Mouse (Mus musculus) forebrain, embryonic 15.5 days (tissue): ENCODE results near the gene Hepacam2. TPM values are rescaled to one million over a fixed set of nuclear protein-coding genes. Genes with fewer than 3 reads are reported as not detected.
A peak's percentile ranks its signal among the peaks of the same experiment; 100 is the strongest.
"Not testable (repeated sequence)": the region's sequence is repeated elsewhere in the genome, so short reads cannot be mapped to it uniquely, and the experiment has no call there.

Source experiments
- ATAC-seq: fragments of 200-750 bp; cut with Nextera tagmentation; replicated peaks from 2 replicates; pipeline ENCODE4 v1.8.0; 2017; ENCODE audit warnings: mild to moderate bottlenecking, moderate TSS enrichment, moderate library complexity
- H3K27ac ChIP-seq: fragments of 300-500 bp; sonication (generic); replicated peaks from 2 replicates; pipeline ENCODE4 v1.5.1; 2015; ENCODE audit warnings: mild to moderate bottlenecking, inconsistent platforms
- H3K27me3 ChIP-seq: fragments of 300-500 bp; sonication (generic); 2 replicates; pipeline ENCODE4 v1.6.1; 2015; ENCODE audit warnings: inconsistent platforms
- H3K36me3 ChIP-seq: fragments of 300-500 bp; sonication (generic); 2 replicates; pipeline ENCODE4 v1.6.1; 2015; ENCODE audit warnings: mild to moderate bottlenecking, inconsistent platforms
- H3K4me1 ChIP-seq: fragments of 300-500 bp; sonication (generic); 2 replicates; pipeline ENCODE4 v1.6.1; 2015; ENCODE audit warnings: inconsistent platforms
- H3K4me2 ChIP-seq: fragments of 300-500 bp; sonication (generic); replicated peaks from 2 replicates; pipeline ENCODE4 v1.6.1; 2015; ENCODE audit warnings: mild to moderate bottlenecking, inconsistent platforms
- H3K4me3 ChIP-seq: fragments of 300-500 bp; sonication (generic); 2 replicates; pipeline ENCODE4 v1.5.1; 2015; ENCODE audit warnings: mild to moderate bottlenecking, inconsistent platforms
- H3K9ac ChIP-seq: fragments of 300-500 bp; sonication (generic); replicated peaks from 2 replicates; pipeline ENCODE4 v1.6.1; 2015; ENCODE audit warnings: mild to moderate bottlenecking, inconsistent platforms
- H3K9me3 ChIP-seq: fragments of 300-500 bp; sonication (generic); 2 replicates; pipeline ENCODE4 v1.6.1; 2016; ENCODE audit warnings: inconsistent platforms
- WGBS: fragments of 180-500 bp; shearing (Covaris S2); methylation state at CpG from one replicate; pipeline ENCODE4 v1.1.7; 2015; ENCODE audit warnings: mixed read lengths; 5-methylcytosine and 5-hydroxymethylcytosine counted together
- polyA plus RNA-seq: library from polyadenylated mRNA; unstranded; fragments of >200 nt; fragmentation: Nextera tagmentation; extraction: Ambion mirVana; gene quantifications from 2 replicates; pipeline ENCODE4 v1.2.1, GENCODE M21; 2015

Gene Hepacam2
- polyA plus RNA-seq: 0.49 and 0.83 TPM in 2 replicates

DNA sequence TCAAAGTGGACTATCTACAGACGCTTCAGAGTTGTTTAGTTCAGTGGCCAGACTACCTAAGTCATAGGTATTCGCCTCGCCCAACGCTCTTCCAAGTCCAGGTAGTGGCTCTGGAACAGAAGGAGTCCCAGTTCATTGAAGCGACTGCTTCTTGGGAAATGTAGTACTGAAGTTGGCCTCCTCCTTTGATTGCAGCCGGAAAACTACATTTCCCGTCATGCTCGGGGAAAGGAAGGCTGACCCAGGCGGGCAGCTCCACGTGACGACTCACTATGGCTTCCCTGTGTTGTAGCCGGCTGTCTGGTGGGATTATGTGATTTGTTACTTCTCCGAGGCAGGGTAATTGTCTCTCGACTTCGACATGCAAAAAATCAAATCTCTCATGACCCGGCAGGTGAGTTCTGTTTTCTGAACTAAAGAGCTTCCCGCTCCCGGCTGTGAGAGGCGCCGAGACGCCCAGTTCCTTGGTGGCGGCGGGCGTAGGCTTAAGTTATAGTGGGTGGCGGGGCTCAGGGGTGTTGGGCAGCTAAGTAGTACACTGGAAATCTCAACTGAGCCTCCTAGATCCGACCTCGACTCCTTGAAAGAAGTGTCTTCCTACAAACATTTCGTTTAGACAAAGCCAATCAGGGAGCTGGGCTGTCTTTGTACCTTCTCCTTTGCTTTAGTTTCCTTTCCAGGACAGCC lies at the start of gene Hepacam2, which contains the start of gene Vps50:
Gene Hepacam2, minus strand, starts transcription at position 137 of the 687 bp plus-strand sequence.
Gene Vps50, plus strand, starts transcription at position 221 of the 687 bp plus-strand sequence.
- Histone ChIP-seq H3K4me3 (peak within 1 kb of the TSS; percentile 64), H3K27ac (no peak within 1 kb of the TSS), H3K36me3 (no peaks in the 10 kb centered on the region), H3K27me3 (no peaks in the 10 kb centered on the region), H3K9ac (peak within 1 kb of the TSS; percentile 59), H3K4me1 (peaks cover 18% of the 10 kb centered on the region), H3K4me2 (peak within 1 kb of the TSS; percentile 84), H3K9me3 (no peaks in the 10 kb centered on the region)
- ATAC-seq: peak; percentile 100
- under 1% methylated on average over 28 of the region's 28 CpGs for WGBS

- H3K9ac ChIP-seq: no peak overlapping the region
- no peaks in the 10 kb centered on the region; the same call in 1 of the 2 replicates for H3K36me3 ChIP-seq
- H3K4me1 ChIP-seq: no peaks in the 10 kb centered on the region
- ATAC-seq: no peak
- H3K4me2 ChIP-seq: no peak overlapping the region
- no peaks in the 10 kb centered on the region for H3K27me3 ChIP-seq
- H3K27ac ChIP-seq: no peak overlapping the region
- H3K4me3 ChIP-seq: no peak overlapping the region
- whole genome bisulfite sequencing: 31% methylated on average over 1 of the region's 1 CpGs
- H3K9me3 ChIP-seq: no peaks in the 10 kb centered on the region
Measured at GRCm38 (mm10) chr6:3544970-3545369, 46.9 kb upstream of the Hepacam2 start.

- 80% methylated on average over 4 of the region's 4 CpGs for WGBS
- Histone ChIP-seq H3K9ac (no peak overlapping the region), H3K27me3 (no peaks in the 10 kb centered on the region), H3K36me3 (no peaks in the 10 kb centered on the region; the same call in 1 of the 2 replicates), H3K4me3 (no peak overlapping the region), H3K9me3 (no peaks in the 10 kb centered on the region), H3K4me2 (no peak overlapping the region), H3K27ac (no peak overlapping the region), H3K4me1 (no peaks in the 10 kb centered on the region)
- ATAC-seq: no peak
Measured at GRCm38 (mm10) chr6:3543862-3544261, 45.8 kb upstream of the Hepacam2 start.

DNA sequence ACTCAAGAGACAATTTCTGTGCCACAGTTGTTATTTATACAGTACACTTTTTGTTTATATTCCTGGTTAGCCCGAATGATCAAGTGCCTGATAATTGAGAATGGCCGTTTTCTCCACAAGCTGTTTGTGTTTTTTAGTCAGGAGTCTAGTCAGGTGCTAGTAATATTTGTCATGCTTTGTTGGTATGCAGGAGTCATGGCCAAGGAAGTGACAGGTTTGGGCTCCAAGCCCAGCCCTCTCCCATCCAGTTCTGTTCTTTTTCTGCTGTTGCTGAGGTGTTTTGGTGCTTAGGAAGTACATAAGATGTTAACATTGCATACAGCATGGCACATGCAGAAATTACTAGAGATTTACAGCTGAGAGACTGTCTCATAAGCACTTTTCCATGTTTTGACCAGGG lies 41.4 kb upstream of the Hepacam2 start:
- Histone ChIP-seq H3K4me1 (no peaks in the 10 kb centered on the region), H3K36me3 (peaks cover 9% of the 10 kb centered on the region), H3K4me3 (no peak overlapping the region), H3K9me3 (no peaks in the 10 kb centered on the region), H3K27me3 (no peaks in the 10 kb centered on the region), H3K4me2 (no peak overlapping the region), H3K27ac (no peak overlapping the region), H3K9ac (no peak overlapping the region)
- WGBS: 63% methylated on average over 2 of the region's 2 CpGs
- no peak for ATAC-seq

- Histone ChIP-seq H3K4me3 (no peak overlapping the region), H3K9ac (no peak overlapping the region), H3K36me3 (peaks cover 9% of the 10 kb centered on the region), H3K4me2 (no peak overlapping the region), H3K4me1 (0 out of 2 replicates have a peak, but pooled peaks cover 5% of the 10 kb centered on the region), H3K27me3 (no peaks in the 10 kb centered on the region), H3K9me3 (no peaks in the 10 kb centered on the region), H3K27ac (no peak overlapping the region)
- WGBS: 37% methylated on average over 1 of the region's 1 CpGs
- no peak for ATAC-seq
Measured at GRCm38 (mm10) chr6:3536048-3536447, 38.0 kb upstream of the Hepacam2 start.

DNA sequence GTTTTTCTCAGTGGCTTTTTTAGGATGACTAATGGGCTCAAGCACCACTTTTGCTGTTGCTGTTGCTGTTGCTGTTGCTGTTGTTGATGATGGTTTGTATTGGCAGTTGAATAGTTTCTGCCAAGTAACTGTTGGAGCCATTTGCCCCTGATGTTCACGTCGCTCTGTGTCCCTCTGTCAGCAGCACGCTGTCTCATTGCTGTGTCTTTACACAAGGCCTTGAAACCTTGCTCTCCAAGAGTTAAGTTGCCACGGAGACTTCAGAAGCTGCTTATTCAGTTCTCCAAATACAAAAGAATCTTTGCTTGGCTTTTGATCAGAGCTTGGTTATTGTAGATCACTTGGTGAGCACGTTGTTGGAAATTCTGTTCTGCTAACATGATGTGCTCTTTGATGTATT lies 33.3 kb upstream of the Hepacam2 start:
- no peak for ATAC-seq
- 9% methylated on average over 5 of the region's 5 CpGs for WGBS

GRCm38 (mm10) chr6:3528198-3528597 lies 30.1 kb upstream of the Hepacam2 start:
- ATAC-seq: no peak
- Histone ChIP-seq H3K27me3 (no peaks in the 10 kb centered on the region), H3K9me3 (no peaks in the 10 kb centered on the region), H3K9ac (no peak overlapping the region), H3K4me2 (no peak overlapping the region), H3K36me3 (no peaks in the 10 kb centered on the region; the same call in 1 of the 2 replicates), H3K4me3 (no peak overlapping the region), H3K4me1 (0 out of 2 replicates have a peak, but pooled peaks cover 5% of the 10 kb centered on the region), H3K27ac (no peak overlapping the region)
- WGBS: 92% methylated on average over 4 of the region's 4 CpGs

More for the DNA sequence above, 33.3 kb upstream of the Hepacam2 start:
- H3K36me3 ChIP-seq: peaks cover 3% of the 10 kb centered on the region; the same call in 1 of the 2 replicates
- H3K4me1 ChIP-seq: 0 out of 2 replicates have a peak, but pooled peaks cover 5% of the 10 kb centered on the region
- H3K27ac ChIP-seq: no peak overlapping the region
- no peak overlapping the region for H3K4me2 ChIP-seq
- no peak overlapping the region for H3K4me3 ChIP-seq
- H3K27me3 ChIP-seq: no peaks in the 10 kb centered on the region
- no peaks in the 10 kb centered on the region for H3K9me3 ChIP-seq
- no peak overlapping the region for H3K9ac ChIP-seq

- no peak overlapping the region for H3K4me2 ChIP-seq
- H3K9ac ChIP-seq: no peak overlapping the region
- peak; percentile 89 for ATAC-seq
Measured at GRCm38 (mm10) chr6:3512611-3513010, 14.5 kb upstream of the Hepacam2 start.

GRCm38 (mm10) chr6:3511612-3512011 lies 13.5 kb upstream of the Hepacam2 start:
- H3K4me3 ChIP-seq: 0 out of 2 replicates have a peak overlapping the region, but pooled peaks have one; percentile 0
- H3K27ac ChIP-seq: peak overlapping the region; percentile 36
- no peaks in the 10 kb centered on the region for H3K27me3 ChIP-seq
- peak overlapping the region; percentile 0; the same call in 1 of the 2 replicates for H3K9ac ChIP-seq
- no peaks in the 10 kb centered on the region for H3K9me3 ChIP-seq
- H3K4me2 ChIP-seq: peak overlapping the region; percentile 22
- peaks cover 26% of the 10 kb centered on the region for H3K4me1 ChIP-seq
- 17% methylated on average over 11 of the region's 11 CpGs for WGBS
- ATAC-seq: peak; percentile 39; the same call in 1 of the 2 replicates
- no peaks in the 10 kb centered on the region for H3K36me3 ChIP-seq

More at GRCm38 (mm10) chr6:3512611-3513010, 14.5 kb upstream of the Hepacam2 start:
- H3K27ac ChIP-seq: peak overlapping the region; percentile 77
- peaks cover 26% of the 10 kb centered on the region for H3K4me1 ChIP-seq
- WGBS: 10% methylated on average over 3 of the region's 3 CpGs
- no peaks in the 10 kb centered on the region for H3K27me3 ChIP-seq
- no peak overlapping the region for H3K4me3 ChIP-seq
- no peaks in the 10 kb centered on the region for H3K9me3 ChIP-seq
- H3K36me3 ChIP-seq: peaks cover 3% of the 10 kb centered on the region; the same call in 1 of the 2 replicates

DNA sequence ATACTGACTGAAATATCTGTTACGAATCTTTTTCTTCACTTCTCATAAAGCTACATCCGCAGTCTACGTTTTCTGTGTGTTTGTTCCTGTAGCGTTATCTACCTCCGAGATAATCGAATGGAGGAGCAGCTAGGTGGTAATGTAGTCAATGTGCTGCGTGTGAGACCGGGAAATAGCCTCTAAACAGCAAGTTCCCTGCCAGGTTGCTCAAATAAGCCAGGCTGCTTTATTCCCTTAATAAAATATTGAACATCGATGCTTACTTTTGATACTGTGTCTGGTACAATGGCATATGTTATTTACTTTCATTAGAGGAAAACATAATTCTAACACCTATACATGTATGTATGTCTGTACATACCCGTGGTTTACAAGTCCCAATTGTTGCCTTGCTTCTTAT lies 13.0 kb upstream of the Hepacam2 start:
- 46% methylated on average over 10 of the region's 10 CpGs for WGBS

DNA sequence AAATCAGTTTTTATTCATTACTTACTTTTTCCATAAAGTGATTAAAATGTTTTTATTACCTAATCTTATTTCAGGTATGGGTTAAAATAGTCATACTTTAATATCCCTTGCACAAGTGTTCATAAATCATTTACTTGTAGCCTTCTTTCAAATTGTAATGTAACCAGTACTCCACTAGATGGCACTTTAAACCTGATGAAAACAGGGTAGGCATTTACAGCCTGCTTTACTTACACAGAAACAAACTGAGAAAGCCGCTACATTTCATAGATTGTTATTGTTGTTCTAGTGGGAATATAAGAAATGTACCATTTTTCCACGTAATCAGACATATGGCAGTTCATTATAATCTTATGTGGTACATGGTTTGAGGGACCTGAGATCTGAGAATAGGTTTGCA lies 11.7 kb upstream of the Hepacam2 start:
- 6% methylated on average over 2 of the region's 2 CpGs for WGBS
- Histone ChIP-seq H3K27ac (no peak overlapping the region), H3K9ac (no peak overlapping the region), H3K4me3 (no peak overlapping the region), H3K4me1 (peaks cover 26% of the 10 kb centered on the region), H3K4me2 (no peak overlapping the region), H3K9me3 (no peaks in the 10 kb centered on the region), H3K36me3 (no peaks in the 10 kb centered on the region; the same call in 1 of the 2 replicates), H3K27me3 (no peaks in the 10 kb centered on the region)
- ATAC-seq: peak; percentile 51

More for the DNA sequence above, 13.0 kb upstream of the Hepacam2 start:
- Histone ChIP-seq H3K4me2 (peak overlapping the region; percentile 22), H3K27me3 (no peaks in the 10 kb centered on the region), H3K9me3 (no peaks in the 10 kb centered on the region), H3K27ac (peak overlapping the region; percentile 36), H3K36me3 (no peaks in the 10 kb centered on the region), H3K4me1 (peaks cover 26% of the 10 kb centered on the region), H3K4me3 (0 out of 2 replicates have a peak overlapping the region, but pooled peaks have one; percentile 0), H3K9ac (peak overlapping the region; percentile 0; the same call in 1 of the 2 replicates)
- ATAC-seq: no peak

GRCm38 (mm10) chr6:3508151-3508550 lies 10.1 kb upstream of the Hepacam2 start:
- H3K9ac ChIP-seq, H3K9me3 ChIP-seq, H3K27ac ChIP-seq, H3K4me3 ChIP-seq, H3K36me3 ChIP-seq, H3K27me3 ChIP-seq, ATAC-seq, H3K4me2 ChIP-seq: not testable (repeated sequence)
- H3K4me1 ChIP-seq: peaks cover 23% of the 10 kb centered on the region
- 71% methylated on average over 2 of the region's 2 CpGs for WGBS
